Mouse (Mus musculus): ENCODE measurements around the gene Tma7. TPM values are rescaled to one million over a fixed set of nuclear protein-coding genes. Genes with fewer than 3 reads are reported as not detected.

The Tma7 gene
- polyA plus RNA-seq, 1 experiment from 2014 or later: 633 TPM

DNA sequence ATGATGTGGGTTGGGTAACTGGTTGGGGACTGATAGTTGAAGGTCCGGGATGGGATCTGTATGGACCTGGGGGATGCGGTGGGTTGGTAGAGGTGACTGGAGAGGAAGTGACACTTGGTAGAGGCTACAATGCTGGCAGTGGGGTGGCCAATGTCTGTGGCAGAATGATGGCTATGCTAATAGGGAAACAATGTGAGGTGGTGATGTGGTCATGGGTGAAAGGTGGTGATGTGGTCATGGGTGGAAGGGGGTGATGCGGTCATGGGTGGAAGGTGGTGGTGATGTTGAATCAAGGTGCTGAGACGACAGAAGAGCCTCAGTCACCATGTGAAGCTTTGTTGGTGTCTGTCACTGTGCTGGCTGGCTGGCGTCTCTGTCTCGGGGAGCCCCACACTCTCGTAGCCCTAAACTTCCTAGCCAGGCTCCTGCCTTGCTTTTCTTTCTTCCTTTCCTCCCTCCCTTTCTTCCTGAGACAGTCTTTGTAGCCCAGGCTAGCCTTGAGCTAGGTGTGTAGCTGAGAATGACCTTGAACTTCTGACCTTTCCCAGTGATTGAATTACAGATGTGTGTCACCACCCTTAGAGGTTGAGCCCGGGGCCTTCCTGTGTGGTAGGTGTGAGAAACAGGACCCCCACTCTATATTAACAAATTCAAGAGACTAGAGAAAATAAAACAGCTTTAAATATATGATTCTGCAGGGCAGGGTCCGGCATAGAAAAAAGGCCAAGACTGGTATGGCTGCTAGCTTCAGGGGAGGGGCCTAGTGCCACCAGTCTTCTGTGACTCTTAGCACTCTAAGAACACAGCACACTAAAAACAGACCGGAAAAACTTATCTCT lies 30.5 kb downstream of the Tma7 start:
- no peaks in the 10 kb centered on the region for H3K27me3 ChIP-seq (ENCODE audit: control insufficient read depth, insufficient read depth, low read length)
- 90% methylated on average over 10 of the region's 10 CpGs for WGBS
- peaks cover 2% of the 10 kb centered on the region for H3K36me3 ChIP-seq (ENCODE audit: control insufficient read depth, insufficient read depth, low read length)
- H3K9ac ChIP-seq (replicated peaks; ENCODE audit: low read depth, low read length): no peak overlapping the region
- ATAC-seq (ENCODE audit: insufficient number of reproducible peaks, insufficient read depth, low FRiP score, low read depth): no peak
- no peak overlapping the region for H3K27ac ChIP-seq (ENCODE audit: low read length)
- H3K4me2 ChIP-seq (replicated peaks; ENCODE audit: low read depth, low read length): no peak overlapping the region
- H3K4me3 ChIP-seq (ENCODE audit: low read depth, low read length): no peak overlapping the region
- no peaks in the 10 kb centered on the region for H3K9me3 ChIP-seq (ENCODE audit: control insufficient read depth, low read depth, low read length)
- peaks cover 7% of the 10 kb centered on the region; the same call in 1 of the 2 replicates for H3K4me1 ChIP-seq (ENCODE audit: control insufficient read depth, insufficient read depth, low read length)

- ATAC-seq (ENCODE audit: insufficient number of reproducible peaks, insufficient read depth, low FRiP score, low read depth): no peak
- Histone ChIP-seq H3K4me3 (ENCODE audit: low read depth, low read length) (no peak overlapping the region), H3K36me3 (ENCODE audit: control insufficient read depth, insufficient read depth, low read length) (peaks cover under 1% of the 10 kb centered on the region; the same call in 1 of the 2 replicates), H3K27ac (ENCODE audit: low read length) (no peak overlapping the region), H3K9ac (replicated peaks; ENCODE audit: low read depth, low read length) (no peak overlapping the region), H3K27me3 (ENCODE audit: control insufficient read depth, insufficient read depth, low read length) (no peaks in the 10 kb centered on the region), H3K4me1 (ENCODE audit: control insufficient read depth, insufficient read depth, low read length) (peaks cover 7% of the 10 kb centered on the region; the same call in 1 of the 2 replicates), H3K9me3 (ENCODE audit: control insufficient read depth, low read depth, low read length) (no peaks in the 10 kb centered on the region), H3K4me2 (replicated peaks; ENCODE audit: low read depth, low read length) (no peak overlapping the region)
- 87% methylated on average over 13 of the region's 13 CpGs for WGBS
Measured at GRCm38 (mm10) chr9:109051011-109051501, 31.3 kb downstream of the Tma7 start.

- Histone ChIP-seq H3K4me1 (ENCODE audit: control insufficient read depth, insufficient read depth, low read length) (peaks cover 7% of the 10 kb centered on the region; the same call in 1 of the 2 replicates), H3K4me2 (replicated peaks; ENCODE audit: low read depth, low read length) (no peak overlapping the region), H3K9ac (replicated peaks; ENCODE audit: low read depth, low read length) (no peak overlapping the region), H3K27ac (ENCODE audit: low read length) (no peak overlapping the region), H3K36me3 (ENCODE audit: control insufficient read depth, insufficient read depth, low read length) (no peaks in the 10 kb centered on the region; the same call in 1 of the 2 replicates), H3K27me3 (ENCODE audit: control insufficient read depth, insufficient read depth, low read length) (no peaks in the 10 kb centered on the region), H3K4me3 (ENCODE audit: low read depth, low read length) (no peak overlapping the region), H3K9me3 (ENCODE audit: control insufficient read depth, low read depth, low read length) (no peaks in the 10 kb centered on the region)
- no peak for ATAC-seq (ENCODE audit: insufficient number of reproducible peaks, insufficient read depth, low FRiP score, low read depth)
- WGBS: 63% methylated on average over 3 of the region's 3 CpGs
Measured at GRCm38 (mm10) chr9:109050674-109050997, 31.8 kb downstream of the Tma7 start.

DNA sequence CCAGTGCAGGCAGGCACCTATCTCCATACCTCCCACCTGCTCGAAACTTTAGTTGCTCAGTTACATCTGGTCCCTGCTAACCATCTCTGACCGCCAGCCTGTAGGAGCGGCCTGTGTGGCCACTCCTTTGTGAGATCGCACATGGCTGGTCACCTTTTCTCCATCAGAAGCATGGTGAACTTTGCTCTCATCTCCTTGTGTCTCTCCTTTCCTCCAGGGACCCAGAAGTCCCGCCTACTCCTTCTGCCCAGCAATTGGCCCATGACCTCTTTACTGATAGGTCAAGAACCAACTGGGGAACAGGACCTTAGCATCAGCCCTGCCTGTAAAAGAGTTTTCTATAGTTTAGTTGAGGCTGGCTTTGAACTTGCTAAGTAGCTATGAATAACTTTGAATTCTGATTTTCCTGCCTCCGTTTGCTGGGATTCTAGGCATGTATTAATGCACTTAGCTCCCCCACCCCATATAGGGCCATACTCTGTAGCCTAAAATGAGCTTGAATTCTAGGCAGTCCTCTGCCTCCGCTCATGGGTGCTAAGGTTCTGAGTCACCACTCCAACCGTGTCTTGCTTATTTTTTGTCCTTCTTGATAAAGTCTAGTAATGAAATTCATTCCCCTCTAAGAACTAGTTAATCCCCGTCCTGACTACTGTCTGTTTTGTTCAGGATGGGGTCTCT lies 32.3 kb downstream of the Tma7 start:
- Histone ChIP-seq H3K27ac (ENCODE audit: low read length) (no peak overlapping the region), H3K36me3 (ENCODE audit: control insufficient read depth, insufficient read depth, low read length) (no peaks in the 10 kb centered on the region; the same call in 1 of the 2 replicates), H3K4me2 (replicated peaks; ENCODE audit: low read depth, low read length) (no peak overlapping the region), H3K9me3 (ENCODE audit: control insufficient read depth, low read depth, low read length) (no peaks in the 10 kb centered on the region), H3K4me3 (ENCODE audit: low read depth, low read length) (no peak overlapping the region), H3K27me3 (ENCODE audit: control insufficient read depth, insufficient read depth, low read length) (no peaks in the 10 kb centered on the region), H3K9ac (replicated peaks; ENCODE audit: low read depth, low read length) (no peak overlapping the region), H3K4me1 (ENCODE audit: control insufficient read depth, insufficient read depth, low read length) (peaks cover 2% of the 10 kb centered on the region; the same call in 1 of the 2 replicates)
- 80% methylated on average over 9 of the region's 9 CpGs for WGBS
- ATAC-seq (ENCODE audit: insufficient number of reproducible peaks, insufficient read depth, low FRiP score, low read depth): no peak

DNA sequence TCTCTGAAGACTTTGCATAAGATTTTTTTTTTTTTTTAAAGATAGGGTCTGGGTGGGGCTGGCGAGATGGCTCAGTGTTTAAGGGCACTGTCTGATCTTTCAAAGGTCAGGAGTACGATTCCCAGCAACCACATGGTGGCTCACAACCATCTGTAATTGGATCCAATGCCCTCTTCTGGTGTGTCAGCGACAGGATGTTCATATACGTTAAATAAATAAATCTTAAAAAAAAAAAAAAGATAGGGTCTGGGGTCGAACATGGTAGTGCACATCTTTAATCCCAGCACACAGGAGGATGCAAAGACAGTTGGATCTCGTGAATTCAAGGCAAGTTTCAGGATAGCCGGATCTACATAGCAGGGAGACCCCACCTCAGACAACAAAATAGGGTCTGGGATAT lies 33.1 kb downstream of the Tma7 start:
- no peak overlapping the region for H3K4me3 ChIP-seq (ENCODE audit: low read depth, low read length)
- H3K4me2 ChIP-seq (replicated peaks; ENCODE audit: low read depth, low read length): no peak overlapping the region
- H3K36me3 ChIP-seq (ENCODE audit: control insufficient read depth, insufficient read depth, low read length): no peaks in the 10 kb centered on the region; the same call in 1 of the 2 replicates
- H3K27ac ChIP-seq (ENCODE audit: low read length): no peak overlapping the region
- no peaks in the 10 kb centered on the region for H3K9me3 ChIP-seq (ENCODE audit: control insufficient read depth, low read depth, low read length)
- no peaks in the 10 kb centered on the region for H3K27me3 ChIP-seq (ENCODE audit: control insufficient read depth, insufficient read depth, low read length)
- no peaks in the 10 kb centered on the region for H3K4me1 ChIP-seq (ENCODE audit: control insufficient read depth, insufficient read depth, low read length)
- 65% methylated on average over 7 of the region's 7 CpGs for WGBS
- H3K9ac ChIP-seq (replicated peaks; ENCODE audit: low read depth, low read length): no peak overlapping the region
- no peak for ATAC-seq (ENCODE audit: insufficient number of reproducible peaks, insufficient read depth, low FRiP score, low read depth)

DNA sequence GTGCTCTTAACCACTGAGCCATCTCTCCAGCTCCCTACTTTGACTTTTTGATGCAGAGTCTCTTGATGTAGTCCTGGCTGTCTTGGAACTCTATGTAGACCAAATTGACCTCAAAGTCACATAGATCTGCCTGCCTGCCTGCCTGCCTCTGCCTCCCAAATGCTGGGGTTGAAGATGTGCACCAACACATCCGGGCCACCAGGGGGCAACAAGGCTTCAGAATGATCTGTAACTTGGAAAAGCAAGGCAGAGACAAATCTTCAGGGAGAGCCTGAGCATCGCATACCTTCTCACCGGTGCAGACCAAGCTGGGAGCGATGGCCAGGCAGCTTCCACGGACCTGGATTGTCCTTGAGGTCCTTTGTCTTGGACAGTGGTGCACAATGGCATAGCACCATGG lies 36.1 kb downstream of the Tma7 start:
- WGBS: 48% methylated on average over 5 of the region's 5 CpGs
- Histone ChIP-seq H3K4me1 (ENCODE audit: control insufficient read depth, insufficient read depth, low read length) (no peaks in the 10 kb centered on the region), H3K27me3 (ENCODE audit: control insufficient read depth, insufficient read depth, low read length) (no peaks in the 10 kb centered on the region), H3K4me3 (ENCODE audit: low read depth, low read length) (no peak overlapping the region), H3K9me3 (ENCODE audit: control insufficient read depth, low read depth, low read length) (no peaks in the 10 kb centered on the region), H3K36me3 (ENCODE audit: control insufficient read depth, insufficient read depth, low read length) (no peaks in the 10 kb centered on the region; the same call in 1 of the 2 replicates), H3K4me2 (replicated peaks; ENCODE audit: low read depth, low read length) (no peak overlapping the region), H3K9ac (replicated peaks; ENCODE audit: low read depth, low read length) (no peak overlapping the region), H3K27ac (ENCODE audit: low read length) (no peak overlapping the region)
- ATAC-seq (ENCODE audit: insufficient number of reproducible peaks, insufficient read depth, low FRiP score, low read depth): no peak

GRCm38 (mm10) chr9:109041351-109041750 lies 41.0 kb downstream of the Tma7 start:
- H3K4me2 ChIP-seq (replicated peaks; ENCODE audit: low read depth, low read length): peak overlapping the region; percentile 18; the same call in 1 of the 2 replicates
- no peaks in the 10 kb centered on the region for H3K9me3 ChIP-seq (ENCODE audit: control insufficient read depth, low read depth, low read length)
- no peaks in the 10 kb centered on the region for H3K36me3 ChIP-seq (ENCODE audit: control insufficient read depth, insufficient read depth, low read length)
- H3K4me1 ChIP-seq (ENCODE audit: control insufficient read depth, insufficient read depth, low read length): peaks cover 14% of the 10 kb centered on the region; the same call in 1 of the 2 replicates
- whole genome bisulfite sequencing: 67% methylated on average over 7 of the region's 7 CpGs
- H3K27ac ChIP-seq (ENCODE audit: low read length): no peak overlapping the region
- 0 out of 2 replicates have a peak, but pooled peaks have one; percentile 7 for ATAC-seq (ENCODE audit: insufficient number of reproducible peaks, insufficient read depth, low FRiP score, low read depth)
- no peak overlapping the region for H3K9ac ChIP-seq (replicated peaks; ENCODE audit: low read depth, low read length)
- no peak overlapping the region for H3K4me3 ChIP-seq (ENCODE audit: low read depth, low read length)
- H3K27me3 ChIP-seq (ENCODE audit: control insufficient read depth, insufficient read depth, low read length): no peaks in the 10 kb centered on the region

GRCm38 (mm10) chr9:109040906-109041305 lies 41.5 kb downstream of the Tma7 start:
- Histone ChIP-seq H3K4me2 (replicated peaks; ENCODE audit: low read depth, low read length) (peak overlapping the region; percentile 18), H3K27ac (ENCODE audit: low read length) (no peak overlapping the region), H3K36me3 (ENCODE audit: control insufficient read depth, insufficient read depth, low read length) (no peaks in the 10 kb centered on the region), H3K9me3 (ENCODE audit: control insufficient read depth, low read depth, low read length) (no peaks in the 10 kb centered on the region), H3K4me3 (ENCODE audit: low read depth, low read length) (no peak overlapping the region), H3K27me3 (ENCODE audit: control insufficient read depth, insufficient read depth, low read length) (no peaks in the 10 kb centered on the region), H3K4me1 (ENCODE audit: control insufficient read depth, insufficient read depth, low read length) (peaks cover 14% of the 10 kb centered on the region; the same call in 1 of the 2 replicates), H3K9ac (replicated peaks; ENCODE audit: low read depth, low read length) (no peak overlapping the region)
- WGBS: 54% methylated on average over 6 of the region's 6 CpGs
- ATAC-seq (ENCODE audit: insufficient number of reproducible peaks, insufficient read depth, low FRiP score, low read depth): peak; percentile 83
